ENCODE assay signal across 24 mouse cellular contexts in genomic region chr15:50498716-50499115, GRCm38 (mm10).
DNase-seq lines count a peak whose midpoint lies in the region; ATAC-seq and TF ChIP-seq lines count a peak whose summit lies in the region.
"Had no signal": no experiment of that assay in that cellular context is flagged by ENCODE, and none has a peak within 500 bp of the region (broad histone marks: within the 10 kb centered on the region; RNA-seq: fewer than 3 reads in every experiment).

No protein-coding gene starts in this region.

- H3K9me3 ChIP-seq in liver, embryonic 11.5 days (ENCODE audit: control insufficient read depth, low read length), result no peaks in the 10 kb centered on the region
- H3K9me3 ChIP-seq in liver, postnatal 0 days (ENCODE audit: low read length), result no peaks in the 10 kb centered on the region
- H3K9me3 ChIP-seq in MEL (replicated peaks; ENCODE audit: insufficient read depth, low read length), result no peaks in the 10 kb centered on the region
- H3K9me3 ChIP-seq in liver, embryonic 14.5 days (ENCODE audit: control insufficient read depth, low read length), result no peaks in the 10 kb centered on the region
- H3K9me3 ChIP-seq in heart, embryonic 11.5 days (replicated peaks; ENCODE audit: control insufficient read depth, low read length), result no peaks in the 10 kb centered on the region; the same call in 1 of the 2 replicates
- H3K9me3 ChIP-seq: embryonic facial prominence, embryonic 10.5 days; embryonic facial prominence, embryonic 12.5 days; forebrain, embryonic 13.5 days; forebrain, embryonic 15.5 days; G1E had no signal

- peak; percentile 78 for ATAC-seq in liver, embryonic 11.5 days (replicated peaks; ENCODE audit: low FRiP score)
- no peak for ATAC-seq in liver, postnatal 0 days
- ATAC-seq in liver, embryonic 14.5 days (ENCODE audit: insufficient read depth), result peak; percentile 51; the same call in 1 of the 2 replicates
- no peak for ATAC-seq in heart, embryonic 11.5 days (replicated peaks; ENCODE audit: insufficient number of reproducible peaks, low FRiP score, low TSS enrichment)
- ATAC-seq: activated CD4-positive, CD25-positive, alpha-beta regulatory T cell, adult 4 months; CD4-positive, CD25-positive, alpha-beta regulatory T cell, adult 4 months; forebrain, embryonic 13.5 days; forebrain, embryonic 15.5 days; forebrain, postnatal 0 days had no signal

- H3K9ac ChIP-seq in liver, embryonic 11.5 days (ENCODE audit: low read depth, low read length), result no peak overlapping the region
- no peak overlapping the region for H3K9ac ChIP-seq in liver, postnatal 0 days (replicated peaks)
- no peak overlapping the region for H3K9ac ChIP-seq in MEL (ENCODE audit: control insufficient read depth, low read depth, low read length, poor library complexity, severe bottlenecking)
- H3K9ac ChIP-seq in liver, embryonic 14.5 days (replicated peaks), result no peak overlapping the region
- no peak overlapping the region for H3K9ac ChIP-seq in heart, embryonic 11.5 days (ENCODE audit: low read depth, low read length)
- H3K9ac ChIP-seq: embryonic facial prominence, embryonic 12.5 days; forebrain, embryonic 13.5 days; forebrain, embryonic 15.5 days; forebrain, postnatal 0 days had no signal

- no peak overlapping the region for H3K27ac ChIP-seq in liver, embryonic 11.5 days (ENCODE audit: low read depth, low read length)
- no peak overlapping the region for H3K27ac ChIP-seq in liver, postnatal 0 days (ENCODE audit: low read depth)
- H3K27ac ChIP-seq in MEL (ENCODE audit: control insufficient read depth, low read depth, low read length), result no peak overlapping the region
- H3K27ac ChIP-seq in liver, embryonic 14.5 days, result no peak overlapping the region
- no peak overlapping the region for H3K27ac ChIP-seq in heart, embryonic 11.5 days (ENCODE audit: low read depth, low read length)
- H3K27ac ChIP-seq: embryonic facial prominence, embryonic 10.5 days; embryonic facial prominence, embryonic 12.5 days; forebrain, embryonic 13.5 days; forebrain, embryonic 15.5 days had no signal

- H3K4me1 ChIP-seq in liver, embryonic 11.5 days (replicated peaks; ENCODE audit: control insufficient read depth, insufficient read depth, low read length), result peaks cover 4% of the 10 kb centered on the region; the same call in 1 of the 2 replicates
- no peaks in the 10 kb centered on the region for H3K4me1 ChIP-seq in liver, postnatal 0 days (ENCODE audit: insufficient read depth)
- peaks cover 4 to 9% of the 10 kb centered on the region in 2 experiments; a peak in 3 of 4 replicates for H3K4me1 ChIP-seq in MEL (ENCODE audit: control insufficient read depth in 1 of 2, insufficient read depth in 2 of 2, low read length in 2 of 2)
- peaks cover 0 to 3% of the 10 kb centered on the region in 2 experiments; a peak in 2 of 4 replicates for H3K4me1 ChIP-seq in liver, embryonic 14.5 days (replicated peaks; ENCODE audit: control insufficient read depth in 2 of 2, insufficient read depth in 2 of 2, low read length in 1 of 2)
- H3K4me1 ChIP-seq in heart, embryonic 11.5 days (ENCODE audit: control insufficient read depth, insufficient read depth, low read length), result no peaks in the 10 kb centered on the region
- H3K4me1 ChIP-seq: embryonic facial prominence, embryonic 10.5 days; embryonic facial prominence, embryonic 12.5 days; forebrain, embryonic 13.5 days; forebrain, embryonic 15.5 days had no signal

- no peaks in the 10 kb centered on the region for H3K36me3 ChIP-seq in liver, embryonic 11.5 days (ENCODE audit: control insufficient read depth, insufficient read depth, low read length)
- H3K36me3 ChIP-seq in liver, postnatal 0 days (replicated peaks; ENCODE audit: insufficient read depth, low read length), result no peaks in the 10 kb centered on the region
- H3K36me3 ChIP-seq in MEL (ENCODE audit: control insufficient read depth in 1 of 2, insufficient read depth in 2 of 2, low read length in 2 of 2), result peaks cover 0 to 9% of the 10 kb centered on the region in 2 experiments; a peak in 2 of 4 replicates
- no peaks in the 10 kb centered on the region for H3K36me3 ChIP-seq in liver, embryonic 14.5 days (replicated peaks; ENCODE audit: control insufficient read depth, insufficient read depth, low read depth)
- no peaks in the 10 kb centered on the region for H3K36me3 ChIP-seq in heart, embryonic 11.5 days (ENCODE audit: control insufficient read depth, insufficient read depth, low read length)
- H3K36me3 ChIP-seq: embryonic facial prominence, embryonic 10.5 days; embryonic facial prominence, embryonic 12.5 days; forebrain, embryonic 15.5 days; G1E had no signal

- H3K4me2 ChIP-seq in liver, embryonic 11.5 days, result no peak overlapping the region
- no peak overlapping the region for H3K4me2 ChIP-seq in liver, postnatal 0 days (ENCODE audit: low read depth, low read length)
- no peak overlapping the region for H3K4me2 ChIP-seq in liver, embryonic 14.5 days (ENCODE audit: low read depth)
- H3K4me2 ChIP-seq in heart, embryonic 11.5 days, result no peak overlapping the region
- H3K4me2 ChIP-seq: embryonic facial prominence, embryonic 12.5 days; forebrain, embryonic 13.5 days; forebrain, embryonic 15.5 days had no signal

- no peak for TF ChIP-seq POLR2A in MEL (IDR thresholded peaks at IDR 0.05; ENCODE audit: control insufficient read depth in 1 of 2, insufficient read depth in 1 of 2, low read depth in 1 of 2, low read length in 2 of 2, poor library complexity in 1 of 2)

- H3K4me3 ChIP-seq in liver, embryonic 11.5 days (ENCODE audit: low read depth, low read length), result no peak overlapping the region
- no peak overlapping the region for H3K4me3 ChIP-seq in liver, postnatal 0 days (ENCODE audit: low read depth, low read length)
- no peak overlapping the region for H3K4me3 ChIP-seq in MEL (ENCODE audit: control insufficient read depth in 1 of 2, insufficient read depth in 1 of 2, low read depth in 2 of 2, low read length in 2 of 2)
- no peak overlapping the region for H3K4me3 ChIP-seq in liver, embryonic 14.5 days (ENCODE audit: insufficient read depth in 1 of 2, low read depth in 2 of 2, low read length in 2 of 2)
- H3K4me3 ChIP-seq in heart, embryonic 11.5 days (ENCODE audit: low read depth, low read length), result no peak overlapping the region
- H3K4me3 ChIP-seq: embryonic facial prominence, embryonic 10.5 days; embryonic facial prominence, embryonic 12.5 days; forebrain, embryonic 13.5 days; forebrain, embryonic 15.5 days had no signal

- 57% methylated on average over 2 of the region's 2 CpGs for WGBS in liver, embryonic 11.5 days
- 64% methylated on average over 2 of the region's 2 CpGs for WGBS in liver, postnatal 0 days (ENCODE audit: insufficient replicate concordance)
- 26% methylated on average over 2 of the region's 2 CpGs for WGBS in liver, embryonic 14.5 days (ENCODE audit: insufficient replicate concordance)
- 51% methylated on average over 2 of the region's 2 CpGs for WGBS in heart, embryonic 11.5 days (ENCODE audit: insufficient replicate concordance)

- no peaks in the 10 kb centered on the region for H3K27me3 ChIP-seq in liver, embryonic 11.5 days (replicated peaks; ENCODE audit: control insufficient read depth, insufficient read depth, low read length)
- H3K27me3 ChIP-seq in liver, postnatal 0 days (ENCODE audit: insufficient read depth, low read length), result no peaks in the 10 kb centered on the region
- no peaks in the 10 kb centered on the region for H3K27me3 ChIP-seq in MEL (ENCODE audit: control insufficient read depth in 1 of 2, insufficient read depth in 2 of 2, low read length in 2 of 2)
- H3K27me3 ChIP-seq in liver, embryonic 14.5 days (ENCODE audit: control insufficient read depth, insufficient read depth, low read length), result no peaks in the 10 kb centered on the region
- H3K27me3 ChIP-seq in heart, embryonic 11.5 days (ENCODE audit: control insufficient read depth, insufficient read depth, low read length), result peaks cover 9% of the 10 kb centered on the region
- H3K27me3 ChIP-seq: CH12.LX; embryonic facial prominence, embryonic 12.5 days; forebrain, embryonic 13.5 days; forebrain, embryonic 15.5 days had no signal

- H3K79me2 ChIP-seq in MEL (ENCODE audit: control insufficient read depth, insufficient read depth, low read length, poor library complexity), result no peaks in the 10 kb centered on the region

- TF ChIP-seq RAD21 in MEL (IDR thresholded peaks at IDR 0.05; ENCODE audit: low read depth, low read length), result no peak

- no peak for TF ChIP-seq CTCF in liver, postnatal 0 days (IDR thresholded peaks at IDR 0.05; ENCODE audit: low read depth)
- TF ChIP-seq CTCF in MEL (IDR thresholded peaks at IDR 0.05 in 2 of 3, conservative IDR thresholded peaks at IDR 0.05 in 1 of 3; ENCODE audit: control insufficient read depth in 1 of 3, insufficient read depth in 1 of 3, low read depth in 2 of 3, low read length in 3 of 3, poor library complexity in 1 of 3, severe bottlenecking in 1 of 3), result no peak
- no peak for TF ChIP-seq CTCF in liver, embryonic 14.5 days (IDR thresholded peaks at IDR 0.05; ENCODE audit: low read depth)

- TF ChIP-seq EP300 in liver, postnatal 0 days (IDR thresholded peaks at IDR 0.05; ENCODE audit: low read depth), result no peak
- TF ChIP-seq EP300 in MEL (IDR thresholded peaks at IDR 0.05; ENCODE audit: low read depth in 1 of 2, low read length in 2 of 2), result peak in 1 of 2 experiments; percentile 36; a peak in 1 of 4 replicates
- peak; percentile 13; the same call in 1 of the 2 replicates for TF ChIP-seq EP300 in liver, embryonic 14.5 days (IDR thresholded peaks at IDR 0.05; ENCODE audit: low read depth)

- DNase-seq in liver, embryonic 11.5 days (ENCODE audit: low spot score), result no peak
- DNase-seq in liver, postnatal 0 days, result no peak
- DNase-seq in MEL (ENCODE audit: low read depth, low spot score), result no peak
- peak in 1 of 3 experiments; percentile 14 for DNase-seq in liver, embryonic 14.5 days (ENCODE audit: low read depth in 3 of 3, low spot score in 3 of 3)
- no peak for DNase-seq in T-cell, adult 2 months (ENCODE audit: low spot score)
- DNase-seq: adrenal gland, adult 8-10 months; adrenal gland, postnatal 14 days; adrenal gland, postnatal 36 days; B cell, adult 2 months; cerebellum, adult 11-12 months; cerebellum, adult 2 months; cerebellum, adult 9-10 months; cerebellum, postnatal 10 days; cerebellum, postnatal 25 days; forebrain, postnatal 0 days had no signal

TF ChIP-seq in MEL, 35 proteins besides CTCF, POLR2A, EP300 and RAD21:
- peak; percentile 19; the same call in 1 of the 2 replicates for TF ChIP-seq RCOR1 (IDR thresholded peaks at IDR 0.05; ENCODE audit: low read depth, low read length)
- TF ChIP-seq UBTF (IDR thresholded peaks at IDR 0.05; ENCODE audit: borderline replicate concordance, insufficient read depth, low read depth, low read length), result no peak

Comparison
In these comparisons a context has a peak if more than half of its experiments do, and no peak if none do; other contexts are left out.
1. ATAC-seq: peak in liver, embryonic 11.5 days (single experiment) and liver, embryonic 14.5 days (single experiment); none in liver, postnatal 0 days (single experiment) and heart, embryonic 11.5 days (single experiment).